Mouse (Mus musculus): ENCODE results near the gene C8a. TPM values are rescaled to one million over a fixed set of nuclear protein-coding genes. Genes with fewer than 3 reads are reported as not detected.

Gene C8a
- polyA plus RNA-seq, 1 experiment from 2014 or later, result not detected

- no peak within 1 kb of the TSS for H3K4me2 ChIP-seq (replicated peaks)
- H3K27ac ChIP-seq, result no peak within 1 kb of the TSS
- WGBS, result 88% methylated on average over 8 of the region's 8 CpGs
- H3K36me3 ChIP-seq, result no peaks in the 10 kb centered on the region
- no peaks in the 10 kb centered on the region for H3K27me3 ChIP-seq
- no peak within 1 kb of the TSS for H3K9ac ChIP-seq
- H3K9me3 ChIP-seq, result no peaks in the 10 kb centered on the region
- no peak within 1 kb of the TSS for H3K4me3 ChIP-seq
- H3K4me1 ChIP-seq, result peaks cover 3% of the 10 kb centered on the region; the same call in 1 of the 2 replicates
- ATAC-seq (ENCODE audit: insufficient number of reproducible peaks, insufficient read depth, low FRiP score, low TSS enrichment), result no peak
Measured at GRCm38 (mm10) chr4:104766065-104766464, 110.1 kb downstream of the C8a start, which contains the start of gene C8b. TSS of gene C8b (plus strand) at chr4:104766317.

Other genes with a start within 250 kb of the C8a start
- gene C8b, start 110.1 kb downstream of the C8a start, polyA plus RNA-seq (2016; fragmentation: Nextera tagmentation; extraction: Ambion mirVana), result 0.15 TPM in 1 of 2 replicates, not detected in the other
- not detected in 2 replicates for gene Gm17662, start 19.1 kb downstream of the C8a start, polyA plus RNA-seq (2016; fragmentation: Nextera tagmentation; extraction: Ambion mirVana)
- 0.20 and 0.24 TPM in 2 replicates for gene Fyb2, start 37.1 kb upstream of the C8a start, polyA plus RNA-seq (2016; fragmentation: Nextera tagmentation; extraction: Ambion mirVana)
- 1.5 and 1.8 TPM in 2 replicates for gene Prkaa2, start 233.5 kb upstream of the C8a start, polyA plus RNA-seq (2016; fragmentation: Nextera tagmentation; extraction: Ambion mirVana)

Data from embryonic facial prominence, embryonic 12.5 days (tissue).